Mouse (Mus musculus) lung, adult 2 months (tissue): ENCODE data around the gene Stx4a.

Experiments
- CTCF ChIP-seq: fragments of 200-500 bp; IDR thresholded peaks from 2 replicates; pipeline ENCODE4 v1.5.1; 2011; ENCODE audit warnings: mild to moderate bottlenecking, low read length, control low read depth; ENCODE audit not compliant: insufficient read depth
- POLR2A ChIP-seq: fragments of 200-500 bp; IDR thresholded peaks from 2 replicates; pipeline ENCODE4 v1.6.1; 2011; ENCODE audit warnings: low read depth, mild to moderate bottlenecking, control low read depth, low read length, borderline replicate concordance; ENCODE audit errors: extremely low read depth

- TF ChIP-seq CTCF (no peak), POLR2A (no peak)
Measured at GRCm38 (mm10) chr7:127879301-127879700, 55.2 kb downstream of the Stx4a start.
